Mouse (Mus musculus) intestine, postnatal 0 days (tissue): ENCODE data around the gene Ung. TPM values are rescaled to one million over a fixed set of nuclear protein-coding genes. Genes with fewer than 3 reads are reported as not detected.

Experiments used
- ATAC-seq: fragments of 200-750 bp; cut with Nextera tagmentation; 2 replicates; pipeline ENCODE4 v1.8.0; 2017; ENCODE audit warnings: mild to moderate bottlenecking, moderate TSS enrichment, moderate library complexity
- H3K27ac ChIP-seq: fragments of 300-500 bp; sonication (generic); 2 replicates; pipeline ENCODE4 v1.5.1; 2014; ENCODE audit warnings: mild to moderate bottlenecking, low read depth, low read length, moderate library complexity
- H3K27me3 ChIP-seq: fragments of 300-500 bp; sonication (generic); replicated peaks from 2 replicates; pipeline ENCODE4 v1.6.1; 2014; ENCODE audit warnings: low read length, mixed read lengths; ENCODE audit not compliant: control insufficient read depth, insufficient read depth
- H3K36me3 ChIP-seq: fragments of 300-500 bp; sonication (generic); 2 replicates; pipeline ENCODE4 v1.6.1; 2014; ENCODE audit warnings: mild to moderate bottlenecking, moderate library complexity; ENCODE audit not compliant: control insufficient read depth, insufficient read depth
- H3K4me1 ChIP-seq: fragments of 300-500 bp; sonication (generic); replicated peaks from 2 replicates; pipeline ENCODE4 v1.6.1; 2014; ENCODE audit warnings: antibody characterized with exemption, low read length, mixed read lengths; ENCODE audit not compliant: control insufficient read depth, insufficient read depth
- H3K4me2 ChIP-seq: fragments of 300-500 bp; sonication (generic); replicated peaks from 2 replicates; pipeline ENCODE4 v1.6.1; 2014; ENCODE audit warnings: low read depth, mild to moderate bottlenecking, moderate library complexity
- H3K4me3 ChIP-seq: fragments of 300-500 bp; sonication (generic); 2 replicates; pipeline ENCODE4 v1.5.1; 2014; ENCODE audit warnings: low read depth, low read length
- H3K9ac ChIP-seq: fragments of 300-500 bp; sonication (generic); 2 replicates; pipeline ENCODE4 v1.6.1; 2014; ENCODE audit warnings: mild to moderate bottlenecking, low read depth, low read length
- H3K9me3 ChIP-seq: fragments of 300-500 bp; sonication (generic); 2 replicates; pipeline ENCODE4 v1.6.1; 2016; ENCODE audit warnings: mixed run types; ENCODE audit not compliant: control insufficient read depth
- CTCF ChIP-seq: sonication (generic); IDR thresholded peaks from 2 replicates; pipeline ENCODE4 v1.5.1; 2016; ENCODE audit warnings: low read depth, mild to moderate bottlenecking, control low read depth, antibody characterized with exemption, moderate library complexity
- WGBS: fragments of 180-500 bp; shearing (Covaris S2); extraction: QIAGEN DNeasy Blood & Tissue Kit; methylation state at CpG from one replicate; pipeline ENCODE4 v1.1.7; 2014; 5-methylcytosine and 5-hydroxymethylcytosine counted together
- polyA plus RNA-seq: library from polyadenylated mRNA; unstranded; fragments of >200 nt; fragmentation: Nextera tagmentation; extraction: Ambion mirVana; gene quantifications from 2 replicates; pipeline ENCODE4 v1.2.1, GENCODE M21; 2015

Ung gene
- polyA plus RNA-seq, 1 experiment from 2014 or later: 10.0 TPM

- H3K9me3 ChIP-seq: no peaks in the 10 kb centered on the region
- H3K27ac ChIP-seq: no peak overlapping the region
- WGBS: 13% methylated on average over 12 of the region's 12 CpGs
- no peaks in the 10 kb centered on the region for H3K27me3 ChIP-seq
- peak; percentile 44; the same call in 1 of the 2 replicates for ATAC-seq
- no peak overlapping the region for H3K9ac ChIP-seq
- H3K4me2 ChIP-seq: peak overlapping the region; percentile 47
- peak overlapping the region; percentile 17; the same call in 1 of the 2 replicates for H3K4me3 ChIP-seq
- H3K36me3 ChIP-seq: no peaks in the 10 kb centered on the region
- no peaks in the 10 kb centered on the region for H3K4me1 ChIP-seq
- TF ChIP-seq CTCF: peak; percentile 71
Measured at GRCm38 (mm10) chr5:114153490-114153889, 23.3 kb downstream of the Ung start.

GRCm38 (mm10) chr5:114154765-114155164, 24.6 kb downstream of the Ung start:
- H3K4me1 ChIP-seq: no peaks in the 10 kb centered on the region
- no peaks in the 10 kb centered on the region for H3K27me3 ChIP-seq
- WGBS: 79% methylated on average over 5 of the region's 5 CpGs
- no peak for TF ChIP-seq CTCF
- H3K9ac ChIP-seq: no peak overlapping the region
- no peak overlapping the region for H3K27ac ChIP-seq
- ATAC-seq: no peak
- H3K4me3 ChIP-seq: no peak overlapping the region
- no peak overlapping the region for H3K4me2 ChIP-seq
- H3K36me3 ChIP-seq: no peaks in the 10 kb centered on the region
- H3K9me3 ChIP-seq: no peaks in the 10 kb centered on the region

- no peak for TF ChIP-seq CTCF
- Histone ChIP-seq H3K9me3 (no peaks in the 10 kb centered on the region), H3K4me2 (no peak overlapping the region), H3K27ac (no peak overlapping the region), H3K27me3 (no peaks in the 10 kb centered on the region), H3K4me3 (no peak overlapping the region), H3K9ac (no peak overlapping the region), H3K4me1 (no peaks in the 10 kb centered on the region), H3K36me3 (no peaks in the 10 kb centered on the region)
- no peak for ATAC-seq
- 65% methylated on average over 9 of the region's 9 CpGs for WGBS
Measured at GRCm38 (mm10) chr5:114155168-114155933, 25.2 kb downstream of the Ung start.

DNA sequence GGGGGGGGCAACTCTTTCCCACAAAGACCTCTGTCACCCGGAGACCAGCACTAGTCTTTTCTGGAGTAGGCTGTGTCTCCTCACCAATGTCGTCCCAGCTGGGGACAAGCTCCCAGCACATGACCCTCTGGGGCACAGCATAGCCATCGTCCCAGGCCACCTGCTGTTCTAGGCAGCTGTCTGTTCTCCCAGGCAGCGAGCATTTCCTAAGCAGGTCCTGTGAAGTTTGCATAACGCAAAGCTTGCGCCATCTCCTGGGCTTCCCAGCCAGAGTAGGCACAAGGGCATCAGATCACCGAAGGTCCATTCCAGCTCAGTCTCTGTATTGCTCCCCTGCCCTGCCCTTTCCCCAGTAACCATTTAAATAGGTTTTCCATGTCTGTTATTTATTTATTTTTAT, 27.1 kb downstream of the Ung start:
- H3K36me3 ChIP-seq: no peaks in the 10 kb centered on the region
- 62% methylated on average over 7 of the region's 7 CpGs for WGBS
- no peaks in the 10 kb centered on the region for H3K27me3 ChIP-seq
- H3K4me1 ChIP-seq: no peaks in the 10 kb centered on the region
- TF ChIP-seq CTCF: no peak
- no peak overlapping the region for H3K9ac ChIP-seq
- no peaks in the 10 kb centered on the region for H3K9me3 ChIP-seq
- H3K4me2 ChIP-seq: no peak overlapping the region
- no peak overlapping the region for H3K4me3 ChIP-seq
- ATAC-seq: no peak
- H3K27ac ChIP-seq: no peak overlapping the region

DNA sequence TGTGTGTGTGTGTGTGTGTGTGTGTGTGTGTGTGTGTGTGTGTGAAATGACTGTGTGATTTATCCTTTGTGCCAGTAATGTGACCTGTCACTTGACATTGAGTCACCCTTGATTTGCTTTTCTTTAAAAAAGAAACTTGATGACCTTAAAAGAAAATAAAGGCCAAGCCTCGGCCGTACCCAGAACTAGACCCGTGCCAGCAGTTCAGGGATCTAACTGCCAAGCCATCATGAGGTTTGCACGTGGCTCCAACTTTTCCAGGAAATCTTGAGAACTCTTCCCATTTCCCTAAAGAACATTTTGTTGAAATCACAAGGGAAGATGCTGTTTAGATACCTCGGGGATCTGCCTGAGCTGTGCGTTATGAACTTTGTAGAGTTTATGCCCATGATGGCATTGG, 31.2 kb downstream of the Ung start:
- H3K9me3 ChIP-seq: no peaks in the 10 kb centered on the region
- no peak overlapping the region for H3K9ac ChIP-seq
- no peaks in the 10 kb centered on the region for H3K4me1 ChIP-seq
- H3K4me3 ChIP-seq: no peak overlapping the region
- no peaks in the 10 kb centered on the region for H3K27me3 ChIP-seq
- ATAC-seq: no peak
- H3K4me2 ChIP-seq: no peak overlapping the region
- no peak overlapping the region for H3K27ac ChIP-seq
- 87% methylated on average over 6 of the region's 6 CpGs for WGBS
- H3K36me3 ChIP-seq: no peaks in the 10 kb centered on the region
- TF ChIP-seq CTCF: no peak

- Histone ChIP-seq H3K4me1 (no peaks in the 10 kb centered on the region), H3K27ac (no peak overlapping the region), H3K4me3 (no peak overlapping the region), H3K36me3 (no peaks in the 10 kb centered on the region), H3K4me2 (no peak overlapping the region), H3K9ac (no peak overlapping the region), H3K9me3 (no peaks in the 10 kb centered on the region), H3K27me3 (no peaks in the 10 kb centered on the region)
- WGBS: 49% methylated on average over 12 of the region's 12 CpGs
- peak; percentile 37; the same call in 1 of the 2 replicates for TF ChIP-seq CTCF
- no peak for ATAC-seq
Measured at GRCm38 (mm10) chr5:114162106-114162815, 32.1 kb downstream of the Ung start.
